ENCODE assay signal across 8 mouse cellular contexts in genomic region chr4:106908950-106909751, GRCm38 (mm10). TPM values are rescaled to one million over a fixed set of nuclear protein-coding genes. Genes with fewer than 3 reads are reported as not detected.
A peak's percentile ranks its signal among the peaks of the same experiment; 100 is the strongest.
DNase-seq lines count a peak whose midpoint lies in the region; ATAC-seq and TF ChIP-seq lines count a peak whose summit lies in the region.

No protein-coding gene starts in this region.

- peaks cover 11% of the 10 kb centered on the region for H3K36me3 ChIP-seq in ES-E14 (ENCODE audit: control insufficient read depth, insufficient read depth, low read length, poor library complexity, severe bottlenecking)
- H3K36me3 ChIP-seq in forebrain, embryonic 13.5 days (ENCODE audit: poor library complexity, severe bottlenecking): peaks cover 2% of the 10 kb centered on the region; the same call in 1 of the 2 replicates
- H3K36me3 ChIP-seq in limb, embryonic 12.5 days: peaks cover 14% of the 10 kb centered on the region
- H3K36me3 ChIP-seq in midbrain, embryonic 13.5 days: peaks cover 7% of the 10 kb centered on the region
- H3K36me3 ChIP-seq in testis, adult 2 months (ENCODE audit: control insufficient read depth, insufficient read depth, low read length): no peaks in the 10 kb centered on the region

- TF ChIP-seq CTCF in brain, embryonic 14.5 days (IDR thresholded peaks at IDR 0.05; ENCODE audit: borderline replicate concordance, extremely low read depth, insufficient read depth, insufficient read length): no peak
- TF ChIP-seq CTCF in testis, adult 2 months (IDR thresholded peaks at IDR 0.05; ENCODE audit: control insufficient read depth, insufficient read depth, insufficient replicate concordance, low read depth, low read length): no peak

- no peaks in the 10 kb centered on the region for H3K27me3 ChIP-seq in forebrain, embryonic 13.5 days
- no peaks in the 10 kb centered on the region for H3K27me3 ChIP-seq in limb, embryonic 12.5 days
- no peaks in the 10 kb centered on the region for H3K27me3 ChIP-seq in midbrain, embryonic 13.5 days
- H3K27me3 ChIP-seq in testis, adult 2 months (ENCODE audit: control insufficient read depth, insufficient read depth, low read length): no peaks in the 10 kb centered on the region

- peak overlapping the region; percentile 66 for H3K27ac ChIP-seq in ES-E14 (ENCODE audit: insufficient read depth, low read depth, low read length, poor library complexity, severe bottlenecking)
- H3K27ac ChIP-seq in forebrain, embryonic 13.5 days: peak overlapping the region; percentile 94
- peak overlapping the region; percentile 100 for H3K27ac ChIP-seq in limb, embryonic 12.5 days
- H3K27ac ChIP-seq in midbrain, embryonic 13.5 days: peak overlapping the region; percentile 100
- peak overlapping the region; percentile 83 for H3K27ac ChIP-seq in testis, adult 2 months (ENCODE audit: control insufficient read depth, insufficient read depth, low read depth, low read length)

- no peak for ATAC-seq in forebrain, embryonic 13.5 days
- ATAC-seq in hematopoietic stem cell, adult 5-6 weeks (replicated peaks in 1 of 2; ENCODE audit: insufficient read depth in 1 of 2, low FRiP score in 2 of 2, low TSS enrichment in 1 of 2, low read depth in 1 of 2, poor library complexity in 2 of 2, severe bottlenecking in 2 of 2): peak; percentile 44 to 61
- ATAC-seq in limb, embryonic 12.5 days (ENCODE audit: insufficient number of reproducible peaks, insufficient read depth, low FRiP score, low TSS enrichment, low read depth): no peak
- ATAC-seq in midbrain, embryonic 13.5 days: peak; percentile 7; the same call in 1 of the 2 replicates

- no peak for TF ChIP-seq POLR2A in brain, embryonic 14.5 days (IDR thresholded peaks at IDR 0.05; ENCODE audit: borderline replicate concordance, extremely low read depth, insufficient read depth, insufficient read length, poor library complexity, severe bottlenecking)
- TF ChIP-seq POLR2A in testis, adult 2 months (IDR thresholded peaks at IDR 0.05; ENCODE audit: control insufficient read depth, low read depth, low read length): no peak

- 5% methylated on average over 10 of the region's 10 CpGs for WGBS in forebrain, embryonic 13.5 days
- WGBS in limb, embryonic 12.5 days: 5% methylated on average over 10 of the region's 10 CpGs
- WGBS in midbrain, embryonic 13.5 days: 9% methylated on average over 10 of the region's 10 CpGs

- DNase-seq in ES-E14 (ENCODE audit: low read depth, low spot score): no peak
- DNase-seq in brain, embryonic 14.5 days (ENCODE audit: low read depth): peak; percentile 83
- DNase-seq in frontal cortex, postnatal 25 days (ENCODE audit: low spot score in 2 of 2): no peak

- H3K4me1 ChIP-seq in ES-E14 (ENCODE audit: control insufficient read depth in 2 of 2, insufficient read depth in 2 of 2, low read length in 2 of 2, poor library complexity in 1 of 2): peaks cover 5 to 28% of the 10 kb centered on the region in 2 experiments
- H3K4me1 ChIP-seq in forebrain, embryonic 13.5 days: peaks cover 42% of the 10 kb centered on the region
- H3K4me1 ChIP-seq in limb, embryonic 12.5 days (replicated peaks): peaks cover 53% of the 10 kb centered on the region
- H3K4me1 ChIP-seq in midbrain, embryonic 13.5 days (replicated peaks): peaks cover 39% of the 10 kb centered on the region
- H3K4me1 ChIP-seq in testis, adult 2 months (ENCODE audit: control insufficient read depth, insufficient read depth, low read length): peaks cover 44% of the 10 kb centered on the region

- in situ Hi-C loops in ES-E14 (cut with MboI; ENCODE audit: low sequenced_read_pairs in 2 of 2, unreplicated experiment in 2 of 2): loop anchor here in 1 of 2 experiments (10.0 kb wide), 1 partner anchor 64 kb away; no protein-coding TSS in a partner anchor

- peak overlapping the region; percentile 1; the same call in 1 of the 2 replicates for H3K9ac ChIP-seq in ES-E14 (ENCODE audit: insufficient read depth, low read depth, low read length, poor library complexity, severe bottlenecking)
- H3K9ac ChIP-seq in forebrain, embryonic 13.5 days: peak overlapping the region; percentile 51
- peak overlapping the region; percentile 42 for H3K9ac ChIP-seq in limb, embryonic 12.5 days (replicated peaks)
- peak overlapping the region; percentile 48 for H3K9ac ChIP-seq in midbrain, embryonic 13.5 days (replicated peaks)

- H3K4me3 ChIP-seq in ES-E14 (ENCODE audit: insufficient read depth in 1 of 2, low read depth in 1 of 2, low read length in 2 of 2, poor library complexity in 1 of 2, severe bottlenecking in 1 of 2): 0 out of 4 replicates have a peak overlapping the region, but pooled peaks of 1 of the 2 experiments have one; percentile 21
- peak overlapping the region; percentile 100 for H3K4me3 ChIP-seq in forebrain, embryonic 13.5 days
- H3K4me3 ChIP-seq in limb, embryonic 12.5 days (replicated peaks): peak overlapping the region; percentile 100
- H3K4me3 ChIP-seq in midbrain, embryonic 13.5 days (replicated peaks): peak overlapping the region; percentile 100; the same call in 1 of the 2 replicates
- no peak overlapping the region; the same call in 1 of the 2 replicates for H3K4me3 ChIP-seq in testis, adult 2 months (ENCODE audit: control insufficient read depth, low read depth, low read length)

- H3K9me3 ChIP-seq in ES-E14 (ENCODE audit: control insufficient read depth, insufficient read depth, low read depth, low read length): no peaks in the 10 kb centered on the region
- H3K9me3 ChIP-seq in forebrain, embryonic 13.5 days (replicated peaks): no peaks in the 10 kb centered on the region
- H3K9me3 ChIP-seq in limb, embryonic 12.5 days: no peaks in the 10 kb centered on the region
- no peaks in the 10 kb centered on the region for H3K9me3 ChIP-seq in midbrain, embryonic 13.5 days

- H3K4me2 ChIP-seq in forebrain, embryonic 13.5 days: peak overlapping the region; percentile 94
- H3K4me2 ChIP-seq in limb, embryonic 12.5 days: peak overlapping the region; percentile 98
- H3K4me2 ChIP-seq in midbrain, embryonic 13.5 days (replicated peaks): peak overlapping the region; percentile 86

TF ChIP-seq in ES-E14, 5 proteins besides CTCF, POLR2A, EP300 and RAD21:
- TF ChIP-seq ZC3H11A (IDR thresholded peaks at IDR 0.05; ENCODE audit: borderline replicate concordance, low read depth, low read length) (no peak), ZNF384 (IDR thresholded peaks at IDR 0.05; ENCODE audit: low read depth, low read length) (no peak), MAFK (IDR thresholded peaks at IDR 0.05; ENCODE audit: insufficient read depth, low read depth, low read length) (no peak), HCFC1 (IDR thresholded peaks at IDR 0.05; ENCODE audit: borderline replicate concordance, insufficient read depth, low read length) (no peak), CHD2 (IDR thresholded peaks at IDR 0.05; ENCODE audit: low read depth, low read length) (no peak)

RNA-seq across cellular contexts. Expression of gene Ssbp3, which starts 1.4 kb away (rescaled TPM):
- 42.3 and 42.6 TPM in 2 replicates for total RNA-seq in ES-E14 (2012; rRNA removed)
- 255 and 257 TPM in 2 replicates for polyA plus RNA-seq in brain, embryonic 14.5 days (2012; rRNA removed)
- 168 and 173 TPM in 2 replicates for polyA plus RNA-seq in forebrain, embryonic 13.5 days (2015; fragmentation: Nextera tagmentation; extraction: Ambion mirVana)
- total RNA-seq in hematopoietic stem cell, adult 5-6 weeks (2017): 47.4 and 51.3 TPM in 2 replicates
- polyA plus RNA-seq in limb, embryonic 12.5 days (2016; fragmentation: Nextera tagmentation; extraction: Ambion mirVana): 278 and 295 TPM in 2 replicates
- polyA plus RNA-seq in midbrain, embryonic 13.5 days (2015; fragmentation: Nextera tagmentation; extraction: Ambion mirVana): 192 and 229 TPM in 2 replicates
- 38.3 and 44.1 TPM in 2 replicates for polyA plus RNA-seq in testis, adult 2 months (2012; rRNA removed)

Comparison
In these comparisons a context has a peak if more than half of its experiments do, and no peak if none do; other contexts are left out.
1. H3K9ac ChIP-seq: peak in every context shown above with its lines; median percentile 51 in forebrain, embryonic 13.5 days; 48 in midbrain, embryonic 13.5 days; 42 in limb, embryonic 12.5 days; 1 in ES-E14.
2. ATAC-seq: peak in hematopoietic stem cell, adult 5-6 weeks (2 of 2) and midbrain, embryonic 13.5 days (single experiment); none in forebrain, embryonic 13.5 days (single experiment) and limb, embryonic 12.5 days (single experiment).
3. Peak in every context shown above with its lines, with median percentiles within 50 percentile points of each other: H3K27ac ChIP-seq and H3K4me2 ChIP-seq.